Mouse (Mus musculus): ENCODE data around the gene Zfp174.

Gene Zfp174

GRCm38 (mm10) chr16:3846711-3847518 lies at the start of gene Zfp174:
Zfp174 (plus strand) TSS chr16:3847268.
- DNase-seq, result peak; percentile 100

- peak; percentile 56 for DNase-seq
Observed at GRCm38 (mm10) chr16:3808176-3808575, 38.9 kb upstream of the Zfp174 start.

DNA sequence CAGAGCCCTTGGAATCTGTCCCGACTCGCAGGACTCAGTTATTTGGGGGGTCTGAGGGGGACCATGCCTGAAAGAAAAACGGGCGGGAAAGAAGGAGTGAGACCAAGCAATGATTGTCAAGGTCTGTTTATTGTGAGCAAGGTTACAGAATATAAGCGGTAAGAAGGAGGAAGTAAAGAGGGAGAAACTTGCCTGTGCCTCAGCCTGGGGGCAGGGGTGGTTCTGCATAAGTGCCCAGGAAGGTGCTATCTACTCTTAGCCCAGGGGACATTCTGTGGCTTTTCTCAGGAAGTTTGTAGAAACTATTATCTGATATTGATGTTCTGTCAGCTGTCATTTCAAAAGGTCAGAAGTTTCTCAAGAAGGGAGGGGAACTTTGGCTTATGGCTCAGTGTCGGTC lies 32.4 kb upstream of the Zfp174 start:
- peak; percentile 40 for DNase-seq

GRCm38 (mm10) chr16:3820202-3820601 lies 26.9 kb upstream of the Zfp174 start:
- DNase-seq, result peak; percentile 87

DNA sequence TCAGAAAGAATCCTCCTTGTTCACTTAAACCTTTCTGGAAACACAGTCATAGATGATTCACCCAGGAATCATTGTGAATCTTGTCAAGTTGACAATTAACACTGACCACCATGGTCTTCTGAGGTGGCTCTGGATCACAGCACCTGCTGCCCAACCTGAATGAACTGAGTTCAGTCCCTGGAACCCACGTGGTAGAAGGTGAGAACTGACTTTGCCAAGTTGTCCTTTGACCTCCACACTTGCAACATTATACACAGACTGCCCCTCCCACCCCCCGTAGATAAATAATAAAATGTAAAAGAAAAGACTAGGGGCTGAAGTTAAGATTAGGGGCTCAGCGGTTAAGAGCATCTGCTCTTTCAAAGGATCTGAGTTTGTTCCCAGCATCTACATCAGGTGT lies 19.0 kb upstream of the Zfp174 start:
- peak; percentile 19 for DNase-seq

- peak; percentile 75 for DNase-seq
Observed at GRCm38 (mm10) chr16:3829727-3830126, 17.3 kb upstream of the Zfp174 start.

DNA sequence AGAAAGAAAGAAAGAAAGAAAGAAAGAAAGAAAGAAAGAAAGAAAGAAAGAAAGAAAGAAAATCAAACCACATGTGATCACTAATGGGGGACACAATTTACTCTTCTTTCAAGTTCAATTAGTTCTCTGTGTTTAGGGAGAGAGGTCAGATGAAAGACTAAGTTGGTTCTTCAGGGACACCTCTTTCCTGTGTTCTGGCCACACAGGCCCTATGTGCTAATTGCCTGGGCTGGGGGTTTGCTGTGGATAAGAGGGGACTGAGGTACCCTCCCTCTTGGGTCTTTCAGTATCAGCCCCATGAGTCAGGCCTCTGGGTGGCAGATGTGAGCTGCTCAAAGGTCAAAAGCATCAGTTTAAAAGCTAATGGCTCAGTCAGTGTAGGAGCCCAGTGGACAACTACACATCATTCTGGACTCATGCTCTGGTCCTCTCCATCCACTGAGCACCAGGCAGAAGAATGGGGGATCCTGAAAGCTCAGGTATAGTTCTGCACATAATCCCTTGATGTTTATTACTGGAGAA lies 16.4 kb upstream of the Zfp174 start, which contains the start of gene Olfr15:
Gene Olfr15 (plus strand): TSS at position 291 of the 522 bp plus-strand sequence.
- peak; percentile 19 for DNase-seq

DNA sequence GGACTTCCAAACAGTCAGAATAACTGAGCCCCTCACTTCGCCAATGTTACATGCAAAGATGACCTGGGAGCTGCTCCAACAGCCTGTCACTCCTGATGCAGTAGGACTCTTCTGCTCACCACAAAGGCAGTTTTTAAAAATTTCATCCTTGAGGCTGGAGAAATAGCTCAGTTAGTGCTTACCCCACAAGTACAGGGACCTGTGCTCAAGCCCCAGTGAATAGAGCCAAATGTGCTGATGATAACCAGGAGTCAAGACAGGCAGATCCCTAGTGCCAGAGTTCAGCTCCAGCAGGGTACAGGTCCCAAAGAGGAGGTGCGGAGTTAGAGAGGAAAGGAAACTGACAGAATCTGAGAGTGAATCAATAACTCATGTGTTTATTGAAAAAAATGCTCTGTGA lies 11.6 kb upstream of the Zfp174 start:
- DNase-seq, result peak; percentile 59

GRCm38 (mm10) chr16:3839157-3839885 lies 7.7 kb upstream of the Zfp174 start:
- no peak for DNase-seq

GRCm38 (mm10) chr16:3842989-3843388 lies 4.1 kb upstream of the Zfp174 start:
- peak; percentile 11 for DNase-seq

GRCm38 (mm10) chr16:3843796-3844195 lies 3.3 kb upstream of the Zfp174 start:
- DNase-seq, result no peak

DNA sequence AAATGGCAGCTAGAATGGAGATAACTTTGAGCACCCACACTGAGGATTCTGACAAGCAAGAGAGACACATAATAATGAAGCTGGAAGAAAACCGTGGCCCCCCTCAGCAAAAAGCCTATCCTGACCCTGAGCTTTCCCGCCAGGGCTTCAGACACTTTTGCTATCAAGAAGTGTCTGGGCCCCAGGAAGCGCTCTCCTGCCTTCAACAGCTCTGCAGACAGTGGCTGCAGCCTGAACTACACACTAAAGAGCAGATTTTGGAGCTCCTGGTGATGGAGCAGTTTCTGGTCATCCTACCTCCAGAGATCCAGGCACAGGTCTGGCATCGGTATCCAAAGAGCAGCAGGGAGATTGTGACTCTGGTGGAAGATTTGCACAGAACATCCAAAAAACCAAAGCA lies 803 bp downstream of the Zfp174 start:
- no peak for DNase-seq

DNA sequence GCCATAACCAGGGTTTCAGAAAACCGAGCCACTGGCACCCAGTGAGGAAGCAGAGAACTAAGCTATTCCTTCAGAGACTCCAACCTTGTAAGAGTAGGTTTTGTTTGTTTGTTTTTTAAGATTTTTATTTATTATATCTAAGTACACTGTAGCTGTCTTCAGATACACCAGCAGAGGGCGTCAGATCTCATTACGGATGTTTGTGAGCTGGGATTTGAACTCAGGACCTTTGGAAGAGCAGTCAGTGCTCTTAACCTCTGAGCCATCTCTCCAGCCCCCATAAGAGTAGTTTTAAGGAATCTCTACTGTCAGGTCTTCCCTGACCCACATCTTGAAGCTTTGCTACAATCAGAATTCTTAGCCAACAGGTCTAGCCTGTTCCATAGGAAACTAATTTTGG lies 1.3 kb downstream of the Zfp174 start:
- DNase-seq, result no peak

- DNase-seq, result peak; percentile 56
Observed at GRCm38 (mm10) chr16:3851301-3851700, 4.2 kb downstream of the Zfp174 start.

DNA sequence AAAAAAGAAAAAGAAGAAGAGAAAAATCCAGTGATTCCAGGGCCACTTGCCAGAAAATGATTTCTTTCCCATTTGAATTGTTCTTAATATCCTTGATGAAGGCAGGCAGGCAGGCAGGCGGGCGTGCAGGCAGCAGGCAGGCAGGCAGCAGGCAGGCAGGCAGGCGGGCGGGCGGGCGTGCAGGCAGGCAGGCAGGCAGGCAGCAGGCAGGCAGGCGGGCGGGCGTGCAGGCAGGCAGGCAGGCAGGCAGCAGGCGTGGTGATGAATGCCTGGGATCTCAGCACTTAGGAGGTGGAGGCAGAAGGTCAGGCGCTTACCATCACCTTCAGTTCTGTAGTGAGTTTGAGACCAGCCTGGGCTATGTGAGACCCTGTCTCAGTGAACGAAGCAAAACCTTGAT lies 5.5 kb downstream of the Zfp174 start:
- DNase-seq, result peak; percentile 42

GRCm38 (mm10) chr16:3854437-3855182 lies 7.5 kb downstream of the Zfp174 start:
- peak; percentile 79 for DNase-seq

- DNase-seq, result peak; percentile 17
Observed at GRCm38 (mm10) chr16:3855776-3856175, 8.7 kb downstream of the Zfp174 start.

- DNase-seq, result peak; percentile 15
Observed at GRCm38 (mm10) chr16:3859254-3859653, 12.2 kb downstream of the Zfp174 start.

DNA sequence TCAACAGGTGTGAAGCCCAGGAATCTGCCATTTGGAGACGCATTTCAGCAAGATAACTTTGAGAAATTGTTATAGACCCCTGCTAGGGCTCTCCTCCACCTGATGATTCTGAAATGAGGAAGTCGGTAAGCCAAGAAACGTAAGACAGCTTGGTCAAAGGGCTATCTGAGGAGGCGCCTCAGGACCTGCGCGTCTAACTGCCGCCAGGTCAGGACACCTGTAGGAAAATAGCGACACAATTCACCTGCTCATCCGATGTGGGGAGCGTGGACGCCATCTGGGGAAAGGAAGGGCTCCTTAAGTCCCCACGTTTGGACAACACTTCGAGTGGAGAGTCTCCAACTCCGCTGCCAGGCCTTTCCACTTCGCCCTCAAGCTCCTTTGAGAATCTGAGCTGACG lies 24.7 kb downstream of the Zfp174 start:
- DNase-seq, result no peak

DNA sequence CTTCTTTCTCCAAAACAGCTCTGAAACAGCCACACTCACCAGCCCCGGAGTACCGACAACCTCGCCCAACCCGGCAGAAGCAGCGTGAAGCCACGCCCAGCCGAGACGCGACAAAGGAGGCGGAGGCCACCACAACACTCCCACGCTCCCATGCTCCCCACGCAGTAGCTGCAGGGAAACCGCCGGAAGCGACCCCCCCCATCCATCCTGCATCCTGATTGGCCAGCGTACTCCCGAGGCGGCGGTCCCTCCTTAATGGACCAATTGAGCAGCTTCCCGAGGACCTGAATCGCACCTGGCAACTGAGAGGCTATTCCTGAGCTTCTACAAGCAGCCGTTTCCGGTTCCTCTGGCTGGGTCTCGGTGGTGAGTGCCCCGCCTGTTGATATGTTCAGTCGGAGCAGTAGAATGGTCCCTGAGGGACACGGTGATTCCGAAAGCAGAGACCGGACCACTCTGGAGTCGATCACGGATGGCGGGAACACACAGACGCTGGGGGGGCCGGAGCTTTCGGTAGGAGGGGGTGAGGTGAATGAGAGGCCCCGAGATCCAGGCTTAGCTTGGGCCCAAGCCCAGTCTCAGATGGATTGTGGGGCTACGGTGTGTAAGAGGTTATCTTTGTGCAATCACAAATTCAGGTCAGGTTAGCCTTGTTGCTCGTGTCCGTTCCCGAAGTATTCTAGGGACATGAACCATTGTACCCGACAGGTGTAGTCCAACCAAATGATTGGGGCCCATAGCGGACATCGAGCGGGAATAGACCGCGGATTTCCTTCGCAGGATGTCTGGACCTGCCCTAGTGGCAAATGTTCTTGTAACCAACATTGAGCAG lies 25.4 kb downstream of the Zfp174 start, which contains the start of gene Naa60:
Gene Naa60 (plus strand): TSS at position 160 of the 832 bp plus-strand sequence.
- peak; percentile 99 for DNase-seq

DNA sequence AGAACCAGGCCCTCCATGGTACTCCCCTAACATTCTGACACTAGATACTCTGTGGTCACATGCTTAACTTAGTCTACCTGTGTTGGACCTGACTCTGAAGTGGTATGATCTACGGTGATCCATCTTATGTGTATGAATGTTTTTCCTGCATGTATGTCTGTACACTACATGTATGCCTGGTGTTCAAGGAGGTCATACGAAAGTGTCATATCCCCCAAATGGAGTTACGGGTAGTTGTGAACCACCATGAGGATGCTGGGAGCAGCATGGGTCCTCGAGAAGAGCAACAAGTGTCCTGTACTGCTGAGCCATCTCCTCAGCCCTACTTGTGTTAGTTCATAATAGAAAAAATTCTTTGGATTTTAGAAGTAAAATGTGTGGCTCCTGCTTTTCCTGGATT lies 29.3 kb downstream of the Zfp174 start:
- peak; percentile 71 for DNase-seq
